Mouse (Mus musculus): Measurements from ENCODE around the gene Timp2. TPM values are rescaled to one million over a fixed set of nuclear protein-coding genes. Genes with fewer than 3 reads are reported as not detected.

Gene Timp2
- polyA plus RNA-seq, 1 experiment from 2014 or later = 81.8 TPM

DNA sequence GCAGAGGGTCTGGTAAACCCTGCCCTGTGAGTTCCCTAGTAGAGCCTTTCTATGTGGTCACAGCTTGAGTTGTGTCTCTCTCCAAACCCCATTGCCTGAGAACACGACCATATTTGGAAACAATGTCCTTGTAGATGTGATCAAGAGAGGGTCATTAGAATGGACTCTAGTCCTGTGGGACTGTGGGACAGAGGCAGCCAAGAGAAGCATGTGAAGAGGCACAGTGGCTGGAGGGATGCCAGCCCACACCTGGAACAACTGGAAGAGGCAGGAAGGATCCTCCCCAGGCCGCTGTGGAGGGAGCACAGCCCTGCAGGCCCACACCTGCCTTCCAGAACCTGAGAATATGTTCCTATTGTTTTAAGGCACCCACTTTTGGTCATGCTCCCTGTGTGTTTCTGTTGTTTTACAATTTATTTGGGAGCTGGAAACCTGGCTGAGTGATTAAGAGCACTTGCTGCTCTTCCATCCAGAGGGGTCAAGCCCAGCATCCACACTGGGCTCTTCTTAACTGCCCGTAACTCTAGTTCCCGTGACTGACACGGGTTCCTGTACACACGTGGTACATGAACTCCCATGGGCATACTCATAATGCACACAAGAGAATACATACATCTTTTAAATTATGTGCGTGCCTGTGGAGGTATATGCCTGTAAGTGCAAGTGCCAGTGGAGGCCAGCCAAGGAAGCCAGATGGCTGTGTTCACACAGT is 101.9 kb downstream of the Timp2 start:
- 86% methylated on average over 7 of the region's 7 CpGs for WGBS
- Histone ChIP-seq H3K9ac (replicated peaks; ENCODE audit: low read length) (no peak overlapping the region), H3K4me3 (replicated peaks; ENCODE audit: low read depth, low read length) (no peak overlapping the region), H3K4me1 (ENCODE audit: control insufficient read depth, insufficient read depth, low read length) (0 out of 2 replicates have a peak, but pooled peaks cover 6% of the 10 kb centered on the region), H3K36me3 (ENCODE audit: control insufficient read depth, insufficient read depth, low read length) (peaks cover 18% of the 10 kb centered on the region), H3K4me2 (ENCODE audit: low read length) (no peak overlapping the region), H3K9me3 (ENCODE audit: control insufficient read depth, low read length) (no peaks in the 10 kb centered on the region), H3K27ac (replicated peaks; ENCODE audit: low read depth, low read length) (peak overlapping the region; percentile 70; the same call in 1 of the 2 replicates), H3K27me3 (ENCODE audit: control insufficient read depth, insufficient read depth, low read length) (no peaks in the 10 kb centered on the region)
- no peak for ATAC-seq (ENCODE audit: low FRiP score, low TSS enrichment)
- DNase-seq = no peak

Other genes starting within 250 kb of the Timp2 start
- gene Dnah17, start 225.1 kb downstream of the Timp2 start, polyA plus RNA-seq (2014; fragmentation: Nextera tagmentation; extraction: Ambion mirVana) = 0.20 and 0.30 TPM in 2 replicates
- gene Cyth1, start 107.1 kb downstream of the Timp2 start, polyA plus RNA-seq (2014; fragmentation: Nextera tagmentation; extraction: Ambion mirVana) = 23.3 and 33.3 TPM in 2 replicates
- gene Usp36, start 65.5 kb downstream of the Timp2 start, polyA plus RNA-seq (2014; fragmentation: Nextera tagmentation; extraction: Ambion mirVana) = 11.7 and 13.4 TPM in 2 replicates
- 0.21 and 0.22 TPM in 2 replicates for gene Cep295nl, start 13.2 kb downstream of the Timp2 start, polyA plus RNA-seq (2014; fragmentation: Nextera tagmentation; extraction: Ambion mirVana)
- 1.8 and 5.5 TPM in 2 replicates for gene Lgals3bp, start 46.4 kb upstream of the Timp2 start, polyA plus RNA-seq (2014; fragmentation: Nextera tagmentation; extraction: Ambion mirVana)
- 24.9 and 27.5 TPM in 2 replicates for gene Cant1, start 63.3 kb upstream of the Timp2 start, polyA plus RNA-seq (2014; fragmentation: Nextera tagmentation; extraction: Ambion mirVana)
- 1.4 and 3.8 TPM in 2 replicates for gene C1qtnf1, start 72.5 kb upstream of the Timp2 start, polyA plus RNA-seq (2014; fragmentation: Nextera tagmentation; extraction: Ambion mirVana)
- 2.6 and 4.2 TPM in 2 replicates for gene Engase, start 121.1 kb upstream of the Timp2 start, polyA plus RNA-seq (2014; fragmentation: Nextera tagmentation; extraction: Ambion mirVana)

All from midbrain, embryonic 14.5 days (tissue).